Mouse (Mus musculus): ENCODE results near the gene Zbtb37.

The Zbtb37 gene

DNA sequence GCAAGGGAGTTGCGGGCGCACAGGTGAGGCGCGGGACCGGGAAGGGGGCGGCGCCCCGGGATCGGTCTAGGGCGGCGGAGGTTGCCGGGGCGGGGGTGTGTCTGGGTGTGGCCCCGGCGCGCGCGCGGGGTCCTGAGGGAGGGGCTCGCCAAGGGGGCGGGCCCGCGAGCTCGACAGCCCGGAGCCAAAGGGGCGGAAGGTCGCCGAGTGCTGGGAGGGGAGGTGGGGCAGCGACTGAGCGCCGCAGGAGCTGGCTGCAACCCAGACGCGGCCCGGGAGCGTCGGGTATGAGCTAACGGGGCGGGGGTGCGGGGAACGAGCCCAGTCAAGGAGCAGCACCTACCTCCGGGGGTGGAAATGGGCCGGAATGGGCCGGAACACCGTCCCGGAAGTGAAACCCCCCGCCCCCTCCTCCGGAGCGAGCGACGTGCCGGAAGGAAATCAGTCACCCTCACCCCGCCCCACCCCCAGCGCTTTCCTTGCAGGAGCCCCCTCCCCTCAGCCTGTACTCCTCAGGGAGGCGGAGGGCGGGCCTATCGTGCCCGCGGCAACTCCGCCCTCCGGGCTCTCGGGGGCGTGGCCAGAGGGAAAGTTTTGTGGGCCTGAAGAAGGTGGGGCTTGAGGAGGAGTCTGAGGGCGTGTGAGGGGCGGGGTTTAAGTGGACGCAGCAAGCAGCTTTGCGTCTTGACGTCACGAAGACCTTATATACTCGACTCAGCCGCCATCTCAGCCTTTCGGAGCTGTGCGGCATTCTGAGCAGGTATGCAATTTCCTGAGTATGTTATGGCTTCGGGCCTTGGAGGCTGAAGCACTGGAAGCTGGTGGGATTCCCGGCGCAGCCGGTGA lies at the start of gene Zbtb37:
Gene Zbtb37 (minus strand): TSS at position 415 of the 846 bp plus-strand sequence.
- peak; percentile 99 for DNase-seq (ENCODE audit: low spot score)

DNA sequence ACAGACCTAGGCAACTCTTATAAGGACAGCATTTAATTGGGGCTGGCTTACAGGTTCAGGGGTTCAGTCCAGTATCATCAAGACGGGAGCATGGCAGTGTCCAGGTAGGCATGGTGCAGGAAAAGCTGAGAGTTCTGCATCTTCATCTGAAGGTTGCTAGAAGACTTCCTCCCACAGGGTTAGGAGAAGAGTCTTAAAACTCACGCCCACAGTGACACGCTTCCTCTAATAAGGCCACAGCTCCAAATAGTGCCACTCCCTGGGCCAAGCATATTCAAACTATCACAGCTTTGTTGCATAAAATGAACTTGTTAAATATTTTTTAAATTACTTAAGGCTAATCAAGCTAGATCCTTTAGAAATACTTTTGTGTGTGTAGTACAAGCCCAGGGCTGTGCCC lies 42.6 kb upstream of the Zbtb37 start:
- no peak for DNase-seq (ENCODE audit: low spot score)

DNA sequence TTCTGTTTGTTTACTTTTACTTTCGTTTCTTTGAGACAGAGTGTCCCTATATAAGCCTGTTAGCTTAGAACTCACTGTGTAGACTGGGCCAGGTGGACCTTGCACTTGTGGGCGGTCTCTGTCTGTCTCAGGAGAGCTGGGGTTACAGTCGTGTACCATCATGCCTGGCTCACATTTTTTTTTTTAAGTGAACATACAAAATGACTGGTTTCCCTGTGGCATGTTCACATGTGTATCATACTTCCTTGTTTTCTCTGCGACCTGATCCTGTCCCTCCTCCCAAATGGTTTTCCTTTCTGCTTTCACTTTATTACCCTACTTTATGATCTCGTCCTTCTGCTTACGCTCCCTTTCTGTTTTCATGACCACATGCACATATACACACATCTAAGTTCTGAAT lies 41.6 kb upstream of the Zbtb37 start:
- DNase-seq (ENCODE audit: low spot score), result no peak

DNA sequence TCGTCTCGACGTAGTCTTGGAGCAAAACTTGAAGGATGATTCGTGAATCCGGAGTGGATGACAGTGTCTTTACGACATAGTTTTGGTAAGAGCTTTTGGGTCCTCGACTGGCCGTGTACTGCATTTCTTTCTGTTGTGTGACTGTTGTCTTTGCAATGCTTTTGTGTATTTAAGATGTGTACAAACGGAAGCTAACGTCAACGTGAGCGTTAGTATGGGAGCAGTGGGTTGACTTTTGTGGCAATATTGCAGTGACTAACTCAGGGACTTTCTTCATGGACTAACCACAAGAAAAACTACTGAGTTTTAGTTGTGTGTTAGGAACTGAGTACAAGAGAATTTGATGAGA lies 36.6 kb upstream of the Zbtb37 start:
- no peak for DNase-seq (ENCODE audit: low spot score)

DNA sequence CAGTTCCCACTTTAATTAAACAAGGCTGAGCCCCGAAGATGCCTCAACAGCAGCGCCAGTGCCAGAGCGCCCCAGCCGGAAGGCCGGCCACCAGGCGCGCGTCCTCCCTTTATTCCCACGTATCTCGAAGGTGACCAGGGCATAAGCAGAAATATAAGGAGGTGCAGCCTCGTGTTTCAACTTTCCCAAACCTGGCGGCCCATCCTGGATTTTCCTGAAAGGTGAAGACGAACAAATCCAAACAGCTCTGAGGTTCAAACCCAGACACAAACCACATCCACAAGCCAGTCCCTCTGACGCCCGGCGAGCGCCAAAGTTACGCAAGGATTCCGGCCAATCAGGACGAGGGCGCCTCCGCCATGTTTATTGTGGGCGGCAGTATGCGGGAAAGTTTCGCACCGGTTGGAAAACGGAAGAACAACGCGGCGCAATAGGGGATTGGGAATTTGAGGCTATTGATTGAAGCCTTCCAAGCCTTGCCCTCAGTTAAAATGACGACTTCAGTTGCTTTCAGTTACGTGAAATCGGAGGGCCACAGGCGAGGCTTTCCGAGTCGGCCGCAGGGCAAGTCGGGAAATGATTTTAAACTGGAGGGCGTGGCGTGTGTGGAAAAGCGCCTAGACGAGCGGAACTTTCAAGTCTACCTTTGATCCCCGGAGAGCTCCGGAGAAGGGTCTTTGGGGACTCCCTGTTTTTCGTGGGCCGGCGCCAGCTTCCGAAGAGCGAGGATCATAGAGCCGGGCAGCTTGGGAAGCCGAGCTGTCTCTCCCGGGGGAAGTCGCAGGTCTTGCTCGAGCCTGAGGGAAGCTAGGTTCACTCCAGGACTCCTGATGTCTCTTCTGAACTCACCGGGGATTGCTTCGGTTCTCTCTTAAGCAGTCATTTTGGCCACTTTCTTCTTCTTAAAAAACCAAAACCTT lies 36.0 kb upstream of the Zbtb37 start, which contains the start of the genes Dars2 and Cenpl:
Gene Dars2 (minus strand): TSS at position 307 of the 920 bp plus-strand sequence.
Gene Cenpl (plus strand): TSS at position 362 of the 920 bp plus-strand sequence.
- peak; percentile 99 for DNase-seq (ENCODE audit: low spot score)

DNA sequence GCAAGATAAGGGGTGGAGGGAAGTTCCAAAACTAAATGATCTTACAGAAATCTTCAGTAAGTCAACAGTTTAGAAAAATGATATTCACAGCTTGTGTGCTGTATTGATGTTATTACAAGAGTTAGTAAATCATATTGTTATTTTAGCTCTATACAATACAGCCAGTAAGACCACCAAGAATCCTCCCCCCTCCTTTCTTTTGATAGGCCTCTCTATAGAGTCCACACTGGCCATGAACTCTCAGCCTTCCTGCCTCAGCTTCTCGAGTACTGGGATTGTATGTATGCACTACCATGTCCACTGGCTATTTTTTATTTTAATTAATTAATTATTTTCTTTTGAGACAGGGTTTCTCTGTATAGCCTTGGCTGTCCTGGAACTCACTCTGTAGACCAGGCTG lies 28.7 kb upstream of the Zbtb37 start:
- DNase-seq (ENCODE audit: low spot score), result no peak

DNA sequence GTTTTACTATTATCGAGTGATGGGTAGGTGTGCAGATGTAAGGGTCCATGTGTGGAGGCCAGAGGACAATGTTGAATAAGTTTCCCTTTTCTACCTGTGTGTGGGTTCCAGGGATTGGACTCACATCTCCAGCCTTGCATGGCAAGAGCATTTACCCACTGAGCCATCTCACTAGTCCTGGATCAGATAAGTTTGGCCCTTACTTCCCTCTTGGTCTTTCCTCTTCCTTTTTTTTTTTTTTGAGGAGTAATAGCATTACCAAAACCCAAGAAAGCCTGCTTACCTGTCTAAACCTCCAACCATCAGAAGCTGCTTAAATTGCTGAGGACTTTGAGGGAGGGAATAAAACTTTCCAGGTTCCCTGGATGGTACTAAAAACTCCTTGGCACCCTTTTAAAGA lies 22.5 kb upstream of the Zbtb37 start:
- DNase-seq (ENCODE audit: low spot score), result no peak

DNA sequence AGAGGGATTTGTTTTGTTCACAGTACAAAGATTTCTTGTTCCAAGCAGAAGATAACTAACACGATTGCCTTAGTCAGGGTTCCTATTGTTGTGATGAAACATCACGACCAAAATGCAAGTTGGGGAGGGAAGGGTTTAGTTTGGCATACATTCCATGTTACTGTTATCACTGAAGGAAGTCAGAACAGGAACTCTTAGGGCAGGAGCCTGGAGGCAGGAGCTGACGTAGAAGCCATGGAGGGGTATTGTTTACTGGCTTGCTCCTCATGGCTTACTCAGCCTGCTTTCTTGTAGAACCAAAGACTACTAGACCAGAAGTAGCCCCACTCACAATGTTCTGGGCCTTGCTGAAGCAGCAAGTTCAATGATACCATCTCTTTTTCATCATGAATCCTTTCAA lies 12.3 kb upstream of the Zbtb37 start:
- no peak for DNase-seq (ENCODE audit: low spot score)

DNA sequence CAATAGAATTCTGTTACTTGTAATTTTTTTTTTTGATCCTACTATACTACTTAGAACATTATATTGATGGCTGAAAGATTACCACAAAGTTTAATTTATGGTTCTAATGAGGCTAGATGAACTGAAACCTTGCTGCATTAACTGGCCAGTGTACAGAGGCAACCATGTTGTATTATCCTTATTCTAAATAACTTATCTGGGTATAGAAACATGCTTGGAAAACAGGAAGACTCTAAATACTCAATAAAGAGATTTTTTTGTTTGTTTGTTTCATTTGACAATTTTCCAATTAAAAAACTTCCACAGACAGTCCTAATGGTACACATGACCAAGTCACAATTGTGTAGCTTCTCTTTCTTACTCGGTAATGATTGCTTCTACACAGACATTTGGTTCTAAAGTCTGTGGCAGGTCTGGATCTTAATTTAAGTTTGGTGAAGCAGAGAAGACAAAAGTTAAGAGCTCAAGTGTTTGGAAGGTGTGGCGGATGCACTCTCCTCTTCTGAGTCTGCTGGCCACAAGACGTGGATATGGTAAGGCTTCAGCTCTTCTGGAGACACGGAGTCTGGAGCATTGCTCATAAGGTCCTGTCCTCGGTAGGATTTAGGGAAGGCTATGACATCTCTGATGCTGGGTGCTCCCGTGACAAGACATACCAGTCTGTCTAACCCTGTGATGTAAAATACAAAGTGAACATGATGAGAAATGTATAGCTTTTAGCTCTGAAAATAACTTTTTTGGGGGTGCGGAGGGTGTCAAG lies 6.8 kb upstream of the Zbtb37 start:
- DNase-seq (ENCODE audit: low spot score), result no peak

DNA sequence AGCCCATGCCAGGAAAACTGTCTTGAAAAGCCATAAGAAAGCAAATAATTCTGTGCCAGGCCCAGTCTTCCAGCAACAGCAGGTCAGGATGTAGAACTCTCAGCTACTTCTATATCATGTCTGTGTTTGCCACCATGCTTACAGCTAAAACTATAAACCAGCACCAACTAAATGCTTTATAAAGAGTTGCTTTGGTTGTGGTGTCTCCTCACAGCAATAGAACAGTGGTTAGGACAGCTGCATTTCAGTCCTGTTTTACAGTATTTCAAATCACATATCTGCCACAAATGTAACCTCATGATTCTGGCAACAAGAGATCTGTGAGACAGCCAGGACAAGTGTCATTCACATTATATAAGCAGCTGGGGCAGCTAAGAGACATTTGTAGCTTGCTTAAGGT lies 6.2 kb upstream of the Zbtb37 start:
- DNase-seq (ENCODE audit: low spot score), result no peak

DNA sequence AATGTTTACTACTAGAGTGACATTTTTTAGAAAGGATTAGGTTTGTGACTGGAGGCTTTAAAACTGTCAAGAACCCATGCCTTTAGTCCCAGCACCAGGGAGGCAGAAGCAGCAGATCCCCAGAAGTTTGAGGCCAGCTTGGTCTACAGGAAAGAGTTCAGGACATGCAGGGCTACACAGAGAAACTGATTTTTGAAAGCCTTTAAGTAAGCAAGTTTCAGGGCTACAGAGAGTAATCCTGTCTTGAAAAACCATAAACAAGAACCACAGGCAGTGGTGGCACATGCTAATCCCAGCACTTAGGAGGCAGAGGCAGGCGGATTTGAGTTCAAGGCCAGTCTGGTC lies 5.7 kb upstream of the Zbtb37 start:
- DNase-seq (ENCODE audit: low spot score), result no peak

DNA sequence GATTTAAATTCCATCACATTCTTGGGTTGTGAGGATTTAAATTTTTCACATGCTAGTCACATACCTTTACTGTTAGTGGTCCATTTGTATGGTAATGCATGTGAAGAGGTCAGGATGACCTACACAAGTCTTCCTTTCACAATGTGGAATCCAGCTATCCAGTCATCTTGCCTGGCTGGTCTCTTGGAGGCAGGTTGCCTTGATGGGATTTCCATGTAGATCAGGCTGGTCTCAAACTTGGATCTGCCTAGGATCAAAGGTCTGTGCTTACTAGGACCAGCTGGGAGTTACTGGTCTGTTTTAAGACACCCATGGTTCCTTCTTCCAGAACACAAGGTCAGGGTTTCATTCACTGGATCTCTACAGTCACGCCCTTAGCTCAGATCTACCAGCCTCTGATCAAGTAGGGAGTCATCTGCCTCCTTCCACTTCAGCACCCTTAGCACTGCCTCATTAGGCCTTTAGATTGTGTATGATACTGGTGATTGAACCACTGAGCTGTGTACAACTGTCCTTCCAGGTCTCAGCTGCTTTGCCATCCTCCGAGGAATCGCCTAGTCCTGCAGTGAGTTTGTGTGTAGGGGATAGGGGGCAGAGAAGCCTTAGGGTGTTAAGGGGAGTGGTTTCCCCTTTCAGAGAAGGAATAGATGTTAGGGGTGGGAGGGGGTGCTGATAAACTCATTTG lies 5.2 kb upstream of the Zbtb37 start:
- peak; percentile 77 for DNase-seq (ENCODE audit: low spot score)

DNA sequence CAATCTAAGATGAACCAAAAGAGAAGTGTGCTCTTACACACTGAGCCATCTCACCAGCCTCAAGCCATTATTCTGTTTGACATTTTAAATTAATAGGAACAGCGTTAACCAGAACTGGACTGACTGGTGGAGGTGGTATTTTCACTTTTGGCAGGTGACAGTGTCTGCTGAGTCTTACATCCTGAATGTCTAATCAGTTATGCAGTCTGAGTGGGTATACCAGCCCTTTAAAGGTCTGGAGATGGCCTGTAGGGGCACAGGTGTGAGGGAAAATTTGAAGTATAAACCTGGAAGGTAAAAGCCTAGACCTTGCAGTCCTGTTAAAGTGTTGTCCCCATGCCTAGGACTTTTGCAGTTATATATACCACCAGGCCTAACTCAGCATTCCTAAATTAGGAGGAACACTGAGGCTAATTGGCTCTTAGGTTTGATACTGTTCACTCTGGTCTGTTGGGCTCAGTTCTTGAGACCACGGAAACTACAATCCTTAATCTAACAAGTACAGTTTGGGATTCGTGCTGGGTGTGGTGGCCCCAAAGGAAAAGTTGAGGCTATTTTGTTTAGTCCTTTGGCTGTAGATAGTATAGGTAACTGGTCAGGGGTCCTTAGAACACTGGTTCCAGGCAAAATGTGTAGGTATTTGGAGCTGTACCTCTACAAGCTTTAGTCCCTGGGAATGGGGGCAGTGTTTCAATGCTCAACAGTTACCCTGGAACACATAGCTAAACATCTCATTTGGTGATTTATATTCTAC lies 4.5 kb upstream of the Zbtb37 start:
- peak; percentile 70 for DNase-seq (ENCODE audit: low spot score)

DNA sequence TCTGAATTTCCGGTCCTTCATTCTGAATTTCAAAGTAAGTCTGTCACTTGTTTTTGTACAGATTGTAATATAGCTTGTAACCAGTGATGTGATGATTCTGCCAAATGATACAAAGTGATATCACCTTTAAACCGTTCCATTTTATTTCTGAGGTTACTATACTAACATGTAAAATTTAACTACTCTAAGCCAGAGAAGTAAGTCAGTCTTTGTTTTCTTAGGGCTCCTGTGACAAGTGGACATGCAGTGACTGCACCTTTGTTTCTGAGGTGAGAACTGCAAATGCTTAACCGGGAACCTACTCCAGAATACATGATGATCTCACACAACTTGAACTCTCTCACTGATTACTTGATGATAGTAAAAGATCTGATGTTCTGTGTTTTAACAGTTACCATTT lies 3.4 kb upstream of the Zbtb37 start:
- DNase-seq (ENCODE audit: low spot score), result peak; percentile 32

DNA sequence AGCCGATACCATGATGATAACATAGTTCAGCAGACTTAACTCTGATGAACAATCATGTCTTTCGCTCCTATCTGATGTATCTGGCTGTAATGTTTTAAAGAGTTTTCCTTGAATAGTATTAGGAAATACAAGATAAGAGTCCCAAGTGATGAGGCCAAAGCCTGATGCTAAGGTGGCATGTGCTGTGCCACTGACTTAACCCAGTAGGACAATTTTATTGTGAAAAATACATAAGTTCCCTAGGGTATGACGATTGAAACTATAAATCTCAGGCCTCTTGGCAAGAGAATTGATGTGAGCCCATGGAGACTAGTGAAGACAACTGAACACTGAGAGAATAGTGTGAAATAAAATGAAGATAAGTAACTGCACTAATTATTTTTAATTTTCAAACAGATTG lies 3.0 kb upstream of the Zbtb37 start:
- DNase-seq (ENCODE audit: low spot score), result peak; percentile 21

DNA sequence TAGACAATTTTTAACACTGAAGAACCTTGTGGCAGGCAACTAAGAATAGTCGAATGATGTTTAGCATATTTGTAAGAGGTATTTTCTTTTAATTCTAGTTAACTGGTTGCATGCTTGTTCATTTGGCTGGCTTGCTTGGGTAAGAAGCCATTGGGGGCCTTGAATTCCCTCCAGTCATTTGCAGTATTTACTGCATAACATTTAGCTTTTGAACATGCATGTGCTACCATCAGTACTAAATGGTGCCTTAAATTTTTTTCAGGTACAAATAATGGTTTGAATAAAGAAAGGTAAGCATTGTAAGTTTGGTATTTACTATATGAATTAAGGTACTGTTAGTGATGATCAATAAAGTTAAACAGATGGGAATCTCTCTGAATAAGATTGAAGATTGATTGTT lies 2.4 kb upstream of the Zbtb37 start:
- peak; percentile 36 for DNase-seq (ENCODE audit: low spot score)

DNA sequence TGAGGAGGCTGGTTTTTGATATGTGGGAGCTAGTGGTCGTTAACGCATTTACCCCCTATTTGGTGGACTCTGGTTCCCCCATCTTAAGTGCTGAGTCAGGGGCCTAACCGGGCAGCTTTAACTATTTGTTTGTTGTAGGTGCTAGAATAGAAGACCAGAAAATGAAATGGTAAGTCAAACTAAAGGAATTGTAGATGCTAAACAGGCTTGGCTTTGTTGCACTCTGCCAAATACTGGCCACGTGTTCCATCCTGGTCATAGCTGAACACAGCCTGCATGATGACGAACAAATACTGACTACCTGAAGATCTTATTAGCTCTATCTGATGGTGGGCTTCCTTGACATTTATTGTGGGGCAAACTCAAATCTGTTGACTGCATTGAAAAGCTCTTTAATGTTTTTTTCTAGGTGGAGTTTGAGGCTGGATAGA lies 1.8 kb upstream of the Zbtb37 start:
- DNase-seq (ENCODE audit: low spot score), result peak; percentile 61

DNA sequence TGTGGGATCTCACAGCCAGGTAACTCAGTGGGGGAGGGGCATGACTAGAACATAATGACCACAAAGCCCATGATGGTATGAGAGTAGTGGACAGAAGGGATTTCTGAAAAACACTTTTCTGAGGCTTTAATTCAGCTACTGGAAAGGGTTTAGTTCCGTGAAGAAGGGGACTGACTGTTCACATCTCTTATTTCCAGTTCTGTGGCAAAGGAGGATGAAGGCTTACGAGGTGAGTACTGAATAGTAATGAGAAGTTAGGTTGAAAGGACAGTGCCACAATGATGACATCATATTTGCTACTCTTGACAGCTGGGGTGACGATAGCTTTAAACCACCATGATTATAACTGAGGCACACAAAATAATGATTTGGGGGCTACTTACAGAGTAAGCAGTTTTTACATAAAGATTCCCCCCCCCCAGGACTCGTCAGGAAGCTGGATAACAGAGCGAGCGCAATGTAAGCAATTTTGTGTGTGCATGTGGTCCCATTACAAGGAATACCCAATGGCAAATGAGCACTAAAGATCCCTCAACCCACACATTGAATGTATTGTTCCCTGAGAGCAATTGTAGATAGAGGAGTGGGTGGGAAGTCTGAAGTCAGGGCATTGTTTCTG lies 1.2 kb upstream of the Zbtb37 start:
- DNase-seq (ENCODE audit: low spot score), result peak; percentile 65

DNA sequence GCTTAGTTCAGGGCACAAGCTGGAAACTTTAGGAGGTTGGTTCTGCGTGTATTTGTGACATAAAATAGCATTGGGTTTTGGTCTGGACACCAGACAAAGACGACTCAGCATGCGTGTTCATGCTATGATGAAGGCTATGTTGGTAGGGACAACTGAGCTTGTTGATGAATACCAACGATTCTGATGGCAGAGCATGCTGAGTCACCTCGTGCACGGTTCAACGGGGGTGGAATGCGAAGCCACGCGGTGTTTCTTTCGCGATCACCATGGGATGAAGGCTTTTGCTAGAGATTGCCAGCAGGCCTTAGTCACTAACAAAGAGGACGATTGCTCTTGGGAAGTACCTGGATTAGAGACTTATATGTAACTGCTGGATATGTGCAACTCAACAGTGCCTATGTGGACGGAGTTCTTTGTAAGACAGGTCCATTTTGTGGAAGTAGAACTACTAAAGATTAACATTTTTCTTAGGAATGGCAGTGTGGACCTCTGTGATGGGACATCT lies 684 bp upstream of the Zbtb37 start:
- no peak for DNase-seq (ENCODE audit: low spot score)

DNA sequence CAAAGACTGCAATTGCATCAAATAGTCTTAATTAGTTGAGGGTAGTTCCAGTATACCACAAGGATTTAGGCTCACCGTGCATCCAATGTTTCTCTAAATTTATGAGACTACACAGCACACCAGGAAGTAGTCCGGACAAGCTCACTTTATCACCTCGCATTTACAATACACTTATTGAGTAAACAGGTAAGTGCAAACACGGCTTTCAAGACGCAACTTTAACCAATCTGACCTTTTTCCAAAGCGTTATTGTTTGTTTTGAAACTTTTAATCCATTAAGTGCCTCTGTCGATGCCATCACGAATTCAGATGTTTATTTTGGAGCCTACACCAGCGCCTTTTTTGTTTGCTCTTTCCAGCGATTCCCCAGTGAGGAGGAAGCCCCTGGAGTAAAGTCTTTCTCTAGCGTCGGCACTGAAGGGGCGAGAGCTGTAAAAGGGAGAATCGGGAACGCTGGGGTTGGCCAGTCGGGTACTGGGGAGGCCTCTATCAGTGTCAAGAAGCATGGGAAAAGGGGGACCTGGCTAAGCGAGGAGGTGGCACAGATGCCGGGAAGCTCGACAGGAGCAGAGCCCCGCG lies 704 bp downstream of the Zbtb37 start:
- DNase-seq (ENCODE audit: low spot score), result no peak
